12 mouse cellular contexts compared by ENCODE assay signal in genomic region chr8:114342276-114342675, GRCm38 (mm10).
DNase-seq lines count a peak whose midpoint lies in the region; ATAC-seq and TF ChIP-seq lines count a peak whose summit lies in the region.
"Had no signal": no experiment of that assay in that cellular context is flagged by ENCODE, and none has a peak within 500 bp of the region (broad histone marks: within the 10 kb centered on the region; RNA-seq: fewer than 3 reads in every experiment).

No protein-coding gene starts in this region.

- TF ChIP-seq EP300 in ES-Bruce4 (IDR thresholded peaks at IDR 0.05; ENCODE audit: insufficient read depth, low read depth, low read length) = no peak

- ATAC-seq in activated CD4-positive, CD25-positive, alpha-beta regulatory T cell, adult 4 months = no peak
- ATAC-seq: forebrain, embryonic 14.5 days; hindbrain, embryonic 16.5 days had no signal

- H3K27ac ChIP-seq in ES-Bruce4 (ENCODE audit: insufficient read depth, low read length) = no peak overlapping the region
- H3K27ac ChIP-seq in heart, embryonic 10.5 days = no peak overlapping the region
- H3K27ac ChIP-seq: limb, embryonic 13.5 days; neural tube, embryonic 12.5 days had no signal

- H3K9me3 ChIP-seq in ES-Bruce4 (replicated peaks; ENCODE audit: control insufficient read depth, insufficient read depth, low read length, poor library complexity, severe bottlenecking) = no peaks in the 10 kb centered on the region
- H3K9me3 ChIP-seq in heart, embryonic 10.5 days = no peaks in the 10 kb centered on the region
- H3K9me3 ChIP-seq: neural tube, embryonic 12.5 days had no signal

- no peaks in the 10 kb centered on the region for H3K36me3 ChIP-seq in ES-Bruce4 (ENCODE audit: control insufficient read depth, insufficient read depth, low read length, poor library complexity, severe bottlenecking)
- no peaks in the 10 kb centered on the region for H3K36me3 ChIP-seq in heart, embryonic 10.5 days
- H3K36me3 ChIP-seq: limb, embryonic 13.5 days; neural tube, embryonic 12.5 days had no signal

- no peak for TF ChIP-seq POLR2A in ES-Bruce4 (IDR thresholded peaks at IDR 0.05; ENCODE audit: insufficient read depth, low read length)
- TF ChIP-seq POLR2A in brain, embryonic 14.5 days (IDR thresholded peaks at IDR 0.05; ENCODE audit: borderline replicate concordance, extremely low read depth, insufficient read depth, insufficient read length, poor library complexity, severe bottlenecking) = no peak

- intact Hi-C loops in left cerebral cortex, postnatal 4 days (cut with DNase I) = no loop called here

- H3K4me1 ChIP-seq in ES-Bruce4 (ENCODE audit: control insufficient read depth, insufficient read depth, low read length) = no peaks in the 10 kb centered on the region
- H3K4me1 ChIP-seq in heart, embryonic 10.5 days = no peaks in the 10 kb centered on the region
- H3K4me1 ChIP-seq: neural tube, embryonic 12.5 days had no signal

- TF ChIP-seq CTCF in ES-Bruce4 (IDR thresholded peaks at IDR 0.05; ENCODE audit: low read depth, low read length) = peak; percentile 70
- peak; percentile 45; the same call in 1 of the 2 replicates for TF ChIP-seq CTCF in brain, embryonic 14.5 days (IDR thresholded peaks at IDR 0.05; ENCODE audit: borderline replicate concordance, extremely low read depth, insufficient read depth, insufficient read length)

- DNase-seq in embryo, embryonic 10 days (ENCODE audit: low spot score) = peak; percentile 19
- DNase-seq in embryo, embryonic 10.5 days (ENCODE audit: low spot score) = no peak
- DNase-seq in left cerebral cortex, postnatal 4 days = peak; percentile 10
- DNase-seq in left cerebral cortex, adult 9 months (ENCODE audit: low spot score in 2 of 2) = no peak
- no peak for DNase-seq in brain, embryonic 14.5 days (ENCODE audit: low read depth)
- no peak for DNase-seq in heart, embryonic 10.5 days (ENCODE audit: low spot score)

- WGBS in heart, embryonic 10.5 days = 64% methylated on average over 5 of the region's 5 CpGs

- peaks cover 1% of the 10 kb centered on the region; the same call in 1 of the 2 replicates for H3K27me3 ChIP-seq in ES-Bruce4 (ENCODE audit: control insufficient read depth, insufficient read depth, low read length, poor library complexity, severe bottlenecking)
- no peaks in the 10 kb centered on the region for H3K27me3 ChIP-seq in heart, embryonic 10.5 days (ENCODE audit: insufficient read depth, poor library complexity, severe bottlenecking)
- H3K27me3 ChIP-seq: limb, embryonic 13.5 days; neural tube, embryonic 12.5 days had no signal

- H3K4me3 ChIP-seq in ES-Bruce4 (ENCODE audit: low read depth, low read length) = no peak overlapping the region
- no peak overlapping the region for H3K4me3 ChIP-seq in heart, embryonic 10.5 days
- H3K4me3 ChIP-seq: limb, embryonic 13.5 days; neural tube, embryonic 12.5 days had no signal

- no peak overlapping the region for H3K9ac ChIP-seq in ES-Bruce4 (ENCODE audit: low read depth, poor library complexity, severe bottlenecking)
- H3K9ac ChIP-seq: limb, embryonic 13.5 days; neural tube, embryonic 12.5 days had no signal

Comparison
In these comparisons a context has a peak if more than half of its experiments do, and no peak if none do; other contexts are left out.
1. DNase-seq: peak in embryo, embryonic 10 days (single experiment) and left cerebral cortex, postnatal 4 days (single experiment); none in embryo, embryonic 10.5 days (single experiment), left cerebral cortex, adult 9 months (0 of 2), brain, embryonic 14.5 days (single experiment) and heart, embryonic 10.5 days (single experiment).